Mouse (Mus musculus): ENCODE data around the gene Dvl2. TPM values are rescaled to one million over a fixed set of nuclear protein-coding genes. Genes with fewer than 3 reads are reported as not detected.
"Not testable (repeated sequence)": the region's sequence is repeated elsewhere in the genome, so short reads cannot be mapped to it uniquely, and the experiment has no call there.

Gene Dvl2
- total RNA-seq (2012; rRNA removed), result 47.4 and 70.9 TPM in 2 replicates

DNA sequence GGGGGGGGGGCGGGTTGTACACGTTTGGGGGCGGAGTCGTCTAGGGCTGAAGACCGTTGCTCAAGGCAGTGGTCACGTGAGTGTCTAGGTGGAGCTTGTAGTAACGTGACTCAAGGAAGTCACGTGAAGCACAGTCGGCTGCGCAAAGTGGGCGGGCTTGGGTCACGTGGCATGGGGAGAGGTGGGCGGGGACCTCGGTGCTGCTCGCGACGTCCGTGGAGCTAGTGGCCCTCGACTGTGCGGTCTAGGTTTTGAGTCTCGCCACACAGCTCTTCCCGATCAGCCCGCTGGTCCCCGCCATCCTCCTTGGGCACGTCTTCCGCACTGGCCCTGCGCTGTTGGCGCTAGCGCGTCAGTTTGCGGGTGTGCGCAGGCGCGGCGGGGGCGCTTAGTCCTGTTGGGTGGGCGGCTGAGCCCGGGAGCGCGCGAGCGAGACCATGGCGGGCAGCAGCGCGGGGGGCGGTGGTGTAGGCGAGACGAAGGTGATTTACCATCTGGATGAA, at the start of gene Dvl2:
Gene Dvl2, plus strand, starts transcription at position 200 of the 503 bp plus-strand sequence.
- in situ Hi-C loops (cut with MboI; ENCODE audit: low sequenced_read_pairs in 2 of 2, unreplicated experiment in 2 of 2), result no loop called here
- TF ChIP-seq ZC3H11A (IDR thresholded peaks at IDR 0.05; ENCODE audit: borderline replicate concordance, low read depth, low read length) (no peak), CHD2 (IDR thresholded peaks at IDR 0.05; ENCODE audit: low read depth, low read length) (no peak), ZNF384 (IDR thresholded peaks at IDR 0.05; ENCODE audit: low read depth, low read length) (no peak), HCFC1 (IDR thresholded peaks at IDR 0.05; ENCODE audit: borderline replicate concordance, insufficient read depth, low read length) (peak; percentile 62; the same call in 1 of the 2 replicates), MAFK (IDR thresholded peaks at IDR 0.05; ENCODE audit: insufficient read depth, low read depth, low read length) (no peak)

DNA sequence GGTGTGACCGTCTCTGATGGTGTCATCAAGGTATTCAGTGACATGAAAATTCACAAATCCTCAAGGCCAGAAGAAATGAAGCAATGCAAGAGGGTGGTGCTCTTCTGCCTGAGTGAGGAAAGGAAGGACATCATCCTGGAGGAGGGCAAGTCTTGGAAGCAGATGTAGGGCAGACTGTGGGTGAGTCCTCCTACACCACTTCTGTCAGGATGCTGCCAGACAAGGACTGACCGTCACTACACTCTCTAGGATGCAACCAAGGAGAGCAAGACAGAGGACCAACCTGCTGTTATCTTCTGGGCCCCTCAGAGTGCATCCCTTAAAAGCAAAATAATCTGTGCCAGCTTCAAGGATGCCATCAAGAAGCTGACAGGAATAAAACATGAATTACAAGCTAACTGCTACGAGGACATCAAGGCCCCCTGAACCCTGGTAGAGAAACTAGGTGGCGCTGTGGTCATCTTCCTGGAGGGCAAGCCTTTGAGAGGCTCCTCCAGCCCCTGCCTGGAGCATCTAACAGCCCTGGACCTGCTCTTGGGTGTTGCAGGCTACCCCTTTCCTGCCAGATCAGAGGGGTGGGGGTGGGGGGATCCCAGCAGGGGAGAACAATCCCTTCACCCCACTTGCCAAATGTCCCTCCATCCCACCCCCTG, 49.5 kb upstream of the Dvl2 start:
- Histone ChIP-seq H3K9ac (ENCODE audit: insufficient read depth, low read depth, low read length, poor library complexity, severe bottlenecking) (no peak overlapping the region), H3K4me1 (ENCODE audit: control insufficient read depth in 2 of 2, insufficient read depth in 2 of 2, low read length in 2 of 2, poor library complexity in 1 of 2) (peaks cover 0 to 11% of the 10 kb centered on the region in 2 experiments; a peak in 1 of 4 replicates), H3K4me3 (ENCODE audit: insufficient read depth in 1 of 2, low read depth in 1 of 2, low read length in 2 of 2, poor library complexity in 1 of 2, severe bottlenecking in 1 of 2) (no peak overlapping the region), H3K9me3 (ENCODE audit: control insufficient read depth, insufficient read depth, low read depth, low read length) (no peaks in the 10 kb centered on the region), H3K36me3 (ENCODE audit: control insufficient read depth, insufficient read depth, low read length, poor library complexity, severe bottlenecking) (no peaks in the 10 kb centered on the region), H3K27ac (ENCODE audit: insufficient read depth, low read depth, low read length, poor library complexity, severe bottlenecking) (no peak overlapping the region)
- in situ Hi-C loops (cut with MboI; ENCODE audit: low sequenced_read_pairs in 2 of 2, unreplicated experiment in 2 of 2), result no loop called here
- TF ChIP-seq ZNF384 (IDR thresholded peaks at IDR 0.05; ENCODE audit: low read depth, low read length) (no peak), ZC3H11A (IDR thresholded peaks at IDR 0.05; ENCODE audit: borderline replicate concordance, low read depth, low read length) (no peak), CHD2 (IDR thresholded peaks at IDR 0.05; ENCODE audit: low read depth, low read length) (no peak), MAFK (IDR thresholded peaks at IDR 0.05; ENCODE audit: insufficient read depth, low read depth, low read length) (no peak), HCFC1 (IDR thresholded peaks at IDR 0.05; ENCODE audit: borderline replicate concordance, insufficient read depth, low read length) (no peak)
- no peak for DNase-seq (ENCODE audit: low read depth, low spot score)

More for the DNA sequence above, at the start of gene Dvl2:
- Histone ChIP-seq H3K9me3 (ENCODE audit: control insufficient read depth, insufficient read depth, low read depth, low read length) (no peaks in the 10 kb centered on the region), H3K36me3 (ENCODE audit: control insufficient read depth, insufficient read depth, low read length, poor library complexity, severe bottlenecking) (peaks cover 34% of the 10 kb centered on the region), H3K4me1 (ENCODE audit: control insufficient read depth in 2 of 2, insufficient read depth in 2 of 2, low read length in 2 of 2, poor library complexity in 1 of 2) (peaks cover 13 to 23% of the 10 kb centered on the region in 2 experiments), H3K27ac (ENCODE audit: insufficient read depth, low read depth, low read length, poor library complexity, severe bottlenecking) (peak within 1 kb of the TSS; percentile 77), H3K9ac (ENCODE audit: insufficient read depth, low read depth, low read length, poor library complexity, severe bottlenecking) (peak within 1 kb of the TSS; percentile 88), H3K4me3 (ENCODE audit: insufficient read depth in 1 of 2, low read depth in 1 of 2, low read length in 2 of 2, poor library complexity in 1 of 2, severe bottlenecking in 1 of 2) (peak within 1 kb of the TSS; percentile 75 to 87)
- DNase-seq (ENCODE audit: low read depth, low spot score), result peak; percentile 96

DNA sequence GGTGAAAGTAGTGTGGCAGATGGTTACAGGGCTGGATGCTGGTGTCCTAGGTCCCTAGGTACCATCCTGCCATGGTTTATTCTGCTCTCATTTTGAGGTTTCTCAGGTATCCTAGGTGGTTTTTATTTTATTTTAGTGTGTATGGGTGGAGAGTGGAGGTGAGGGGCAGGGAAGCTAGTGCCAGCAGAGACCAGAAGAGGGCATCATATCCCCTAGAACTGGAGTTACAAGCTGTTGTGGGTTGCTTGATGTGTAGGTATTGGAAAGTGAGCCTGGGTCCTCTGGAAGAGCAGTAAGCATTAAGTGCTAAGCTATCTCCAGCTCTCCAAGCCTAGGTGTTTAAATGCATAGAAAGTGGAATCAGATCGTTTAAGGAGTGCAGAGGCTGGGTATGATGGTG, 48.1 kb upstream of the Dvl2 start:
- no peak overlapping the region for H3K9ac ChIP-seq (ENCODE audit: insufficient read depth, low read depth, low read length, poor library complexity, severe bottlenecking)
- H3K36me3 ChIP-seq (ENCODE audit: control insufficient read depth, insufficient read depth, low read length, poor library complexity, severe bottlenecking), result no peaks in the 10 kb centered on the region
- H3K4me1 ChIP-seq (ENCODE audit: control insufficient read depth in 2 of 2, insufficient read depth in 2 of 2, low read length in 2 of 2, poor library complexity in 1 of 2), result peaks cover 0 to 6% of the 10 kb centered on the region in 2 experiments; a peak in 1 of 4 replicates
- DNase-seq (ENCODE audit: low read depth, low spot score), result no peak
- H3K9me3 ChIP-seq (ENCODE audit: control insufficient read depth, insufficient read depth, low read depth, low read length), result no peaks in the 10 kb centered on the region
- no peak overlapping the region for H3K27ac ChIP-seq (ENCODE audit: insufficient read depth, low read depth, low read length, poor library complexity, severe bottlenecking)
- TF ChIP-seq CHD2 (IDR thresholded peaks at IDR 0.05; ENCODE audit: low read depth, low read length) (no peak), MAFK (IDR thresholded peaks at IDR 0.05; ENCODE audit: insufficient read depth, low read depth, low read length) (no peak), ZNF384 (IDR thresholded peaks at IDR 0.05; ENCODE audit: low read depth, low read length) (no peak), ZC3H11A (IDR thresholded peaks at IDR 0.05; ENCODE audit: borderline replicate concordance, low read depth, low read length) (no peak), HCFC1 (IDR thresholded peaks at IDR 0.05; ENCODE audit: borderline replicate concordance, insufficient read depth, low read length) (no peak)
- no peak overlapping the region for H3K4me3 ChIP-seq (ENCODE audit: insufficient read depth in 1 of 2, low read depth in 1 of 2, low read length in 2 of 2, poor library complexity in 1 of 2, severe bottlenecking in 1 of 2)
- in situ Hi-C loops (cut with MboI; ENCODE audit: low sequenced_read_pairs in 2 of 2, unreplicated experiment in 2 of 2), result no loop called here

DNA sequence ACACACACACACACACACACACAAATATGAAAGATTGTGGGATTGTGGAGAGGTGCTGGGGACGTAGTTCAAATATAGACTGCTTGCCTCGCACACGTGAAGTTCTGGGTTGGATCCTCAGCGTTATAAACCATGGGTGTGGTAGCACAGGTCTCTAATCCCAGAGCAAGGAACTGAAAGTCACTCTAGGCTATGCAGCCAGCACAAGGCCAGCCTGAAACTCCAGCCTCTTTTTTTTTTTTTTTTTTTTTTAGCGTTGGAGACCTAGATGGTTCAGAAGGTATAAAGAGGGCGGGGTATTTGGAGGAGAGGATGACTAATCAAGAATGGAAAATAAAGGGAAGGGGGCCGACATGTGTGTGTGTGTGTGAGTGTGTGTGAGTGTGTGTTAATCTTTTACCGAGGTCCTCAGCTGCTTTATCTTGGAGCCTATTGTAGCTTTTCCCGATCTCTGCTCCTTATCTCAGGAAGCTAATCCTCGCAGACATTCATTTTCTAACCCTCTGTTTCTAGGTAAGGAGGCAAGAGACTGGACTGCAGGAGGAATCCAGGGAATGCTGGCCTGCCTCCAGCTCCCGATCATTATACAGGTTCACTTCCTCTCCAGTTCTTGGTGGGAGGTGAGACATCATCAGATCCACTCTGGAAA, 47.0 kb upstream of the Dvl2 start:
- DNase-seq (ENCODE audit: low read depth, low spot score), result no peak
- in situ Hi-C loops (cut with MboI; ENCODE audit: low sequenced_read_pairs in 2 of 2, unreplicated experiment in 2 of 2), result no loop called here
- H3K4me3 ChIP-seq (ENCODE audit: insufficient read depth in 1 of 2, low read depth in 1 of 2, low read length in 2 of 2, poor library complexity in 1 of 2, severe bottlenecking in 1 of 2), result no peak overlapping the region
- H3K4me1 ChIP-seq (ENCODE audit: control insufficient read depth in 2 of 2, insufficient read depth in 2 of 2, low read length in 2 of 2, poor library complexity in 1 of 2), result peaks cover 0 to 4% of the 10 kb centered on the region in 2 experiments; a peak in 1 of 4 replicates
- no peaks in the 10 kb centered on the region for H3K36me3 ChIP-seq (ENCODE audit: control insufficient read depth, insufficient read depth, low read length, poor library complexity, severe bottlenecking)
- H3K27ac ChIP-seq (ENCODE audit: insufficient read depth, low read depth, low read length, poor library complexity, severe bottlenecking), result no peak overlapping the region
- TF ChIP-seq HCFC1 (IDR thresholded peaks at IDR 0.05; ENCODE audit: borderline replicate concordance, insufficient read depth, low read length), result no peak
- no peaks in the 10 kb centered on the region for H3K9me3 ChIP-seq (ENCODE audit: control insufficient read depth, insufficient read depth, low read depth, low read length)
- H3K9ac ChIP-seq (ENCODE audit: insufficient read depth, low read depth, low read length, poor library complexity, severe bottlenecking), result no peak overlapping the region

DNA sequence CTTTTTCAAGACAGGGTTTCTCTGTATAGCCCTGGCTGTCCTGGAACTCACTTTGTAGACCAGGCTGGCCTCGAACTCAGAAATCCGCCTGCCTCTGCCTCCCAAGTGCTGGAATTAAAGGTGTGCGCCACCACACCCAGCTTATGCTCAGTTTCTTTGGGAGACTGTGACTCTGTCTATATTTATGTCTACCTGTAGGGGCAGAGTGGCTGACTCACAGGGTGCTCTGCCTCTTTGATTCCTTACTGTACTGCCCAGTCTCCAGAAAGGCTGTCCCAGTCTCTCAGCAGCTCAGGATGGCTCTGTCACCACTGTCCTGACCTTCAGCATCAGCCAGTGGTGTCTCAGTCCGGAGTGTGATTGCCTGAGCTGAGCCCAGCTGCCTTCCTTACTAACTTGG, 44.8 kb upstream of the Dvl2 start:
- in situ Hi-C loops (cut with MboI; ENCODE audit: low sequenced_read_pairs in 2 of 2, unreplicated experiment in 2 of 2); H3K9me3 ChIP-seq (ENCODE audit: control insufficient read depth, insufficient read depth, low read depth, low read length); H3K4me1 ChIP-seq (ENCODE audit: control insufficient read depth in 2 of 2, insufficient read depth in 2 of 2, low read length in 2 of 2, poor library complexity in 1 of 2); DNase-seq (ENCODE audit: low read depth, low spot score); H3K27ac ChIP-seq (ENCODE audit: insufficient read depth, low read depth, low read length, poor library complexity, severe bottlenecking); H3K36me3 ChIP-seq (ENCODE audit: control insufficient read depth, insufficient read depth, low read length, poor library complexity, severe bottlenecking); H3K4me3 ChIP-seq (ENCODE audit: insufficient read depth in 1 of 2, low read depth in 1 of 2, low read length in 2 of 2, poor library complexity in 1 of 2, severe bottlenecking in 1 of 2); H3K9ac ChIP-seq (ENCODE audit: insufficient read depth, low read depth, low read length, poor library complexity, severe bottlenecking): not testable (repeated sequence)

All from ES-E14 (cell line).